Mouse (Mus musculus) hindbrain, embryonic 12.5 days (tissue): ENCODE results near the gene Mxd3. TPM values are rescaled to one million over a fixed set of nuclear protein-coding genes. Genes with fewer than 3 reads are reported as not detected.

Experiments
- ATAC-seq: fragments of 200-750 bp; cut with Nextera tagmentation; 2 replicates; pipeline ENCODE4 v1.8.0; 2017; ENCODE audit warnings: moderate TSS enrichment; ENCODE audit not compliant: low FRiP score
- H3K27ac ChIP-seq: fragments of 300-500 bp; sonication (generic); 2 replicates; pipeline ENCODE4 v1.5.1; 2016; ENCODE audit warnings: mild to moderate bottlenecking
- H3K27me3 ChIP-seq: fragments of 300-500 bp; sonication (generic); 2 replicates; pipeline ENCODE4 v1.6.1; 2016; ENCODE audit warnings: mild to moderate bottlenecking
- H3K36me3 ChIP-seq: fragments of 300-500 bp; sonication (generic); 2 replicates; pipeline ENCODE4 v1.6.1; 2016; ENCODE audit warnings: mild to moderate bottlenecking
- H3K4me1 ChIP-seq: fragments of 300-500 bp; sonication (generic); 2 replicates; pipeline ENCODE4 v1.6.1; 2016
- H3K4me2 ChIP-seq: fragments of 300-500 bp; sonication (generic); replicated peaks from 2 replicates; pipeline ENCODE4 v1.6.1; 2016; ENCODE audit warnings: mild to moderate bottlenecking
- H3K4me3 ChIP-seq: fragments of 300-500 bp; sonication (generic); 2 replicates; pipeline ENCODE4 v1.5.1; 2016; ENCODE audit warnings: mild to moderate bottlenecking
- H3K9ac ChIP-seq: fragments of 300-500 bp; sonication (generic); 2 replicates; pipeline ENCODE4 v1.6.1; 2016; ENCODE audit warnings: mild to moderate bottlenecking, moderate library complexity
- H3K9me3 ChIP-seq: fragments of 300-500 bp; sonication (generic); replicated peaks from 2 replicates; pipeline ENCODE4 v1.6.1; 2016; ENCODE audit warnings: mild to moderate bottlenecking
- WGBS: fragments of 180-500 bp; shearing (Covaris S2); methylation state at CpG from one replicate; pipeline ENCODE4 v1.1.7; 2016; 5-methylcytosine and 5-hydroxymethylcytosine counted together
- polyA plus RNA-seq: library from polyadenylated mRNA; unstranded; fragments of >200 nt; fragmentation: Nextera tagmentation; extraction: Ambion mirVana; gene quantifications from 2 replicates; pipeline ENCODE4 v1.2.1, GENCODE M21; 2016

Gene Mxd3
- polyA plus RNA-seq, 1 experiment from 2014 or later: 24.3 TPM

DNA sequence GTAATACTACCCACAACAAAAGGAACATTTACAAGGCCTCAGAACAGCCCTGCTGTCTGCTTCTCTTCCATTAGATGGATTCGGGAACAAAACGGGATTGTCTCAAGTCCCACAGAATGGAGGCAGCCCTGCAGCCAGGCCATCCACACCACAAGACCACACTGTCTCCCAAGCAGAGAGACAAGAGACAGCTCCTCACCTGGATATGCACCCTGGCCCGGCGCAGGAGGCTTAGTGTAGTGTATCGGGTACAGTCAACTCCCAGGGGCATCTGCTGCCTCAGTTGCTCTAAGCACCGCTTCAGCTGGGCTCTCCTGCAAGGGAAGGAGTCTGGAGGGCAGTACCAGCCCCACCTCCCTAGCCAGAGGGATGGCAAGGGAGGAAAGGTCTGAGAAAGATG is 1.5 kb downstream of the Mxd3 start:
- Histone ChIP-seq H3K9ac (peak overlapping the region; percentile 74), H3K9me3 (no peaks in the 10 kb centered on the region), H3K4me2 (peak overlapping the region; percentile 92), H3K4me1 (peaks cover 43% of the 10 kb centered on the region), H3K4me3 (peak overlapping the region; percentile 74), H3K27ac (no peak overlapping the region), H3K36me3 (peaks cover 28% of the 10 kb centered on the region), H3K27me3 (no peaks in the 10 kb centered on the region)
- WGBS: 80% methylated on average over 6 of the region's 6 CpGs
- no peak for ATAC-seq

DNA sequence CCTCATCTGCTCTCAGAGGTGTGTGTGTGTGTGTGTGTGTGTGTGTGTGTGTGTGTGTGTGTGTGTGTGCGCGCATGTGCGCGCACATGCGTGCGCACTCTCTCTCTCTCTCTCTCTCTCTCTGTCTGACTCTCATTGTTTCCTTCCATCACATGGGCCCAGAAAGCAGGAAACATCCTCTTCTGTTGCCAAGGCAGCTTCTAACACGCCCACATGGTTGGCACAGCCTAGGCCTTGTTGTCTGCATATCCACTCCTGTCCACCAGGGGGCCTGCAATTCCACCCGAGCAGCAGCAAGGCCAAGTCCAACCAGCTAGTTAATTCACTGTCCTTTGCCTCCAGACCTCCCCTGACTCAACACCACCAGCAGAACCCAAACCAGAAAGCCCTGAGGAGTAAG is 2.0 kb downstream of the Mxd3 start:
- 33% methylated on average over 3 of the region's 8 CpGs for WGBS
- Histone ChIP-seq H3K4me2 (peak overlapping the region; percentile 92), H3K27ac (0 out of 2 replicates have a peak overlapping the region, but pooled peaks have one; percentile 35), H3K9ac (no peak overlapping the region), H3K9me3 (no peaks in the 10 kb centered on the region), H3K36me3 (peaks cover 31% of the 10 kb centered on the region), H3K4me3 (no peak overlapping the region), H3K4me1 (peaks cover 48% of the 10 kb centered on the region), H3K27me3 (no peaks in the 10 kb centered on the region)
- 0 out of 2 replicates have a peak, but pooled peaks have one; percentile 5 for ATAC-seq

DNA sequence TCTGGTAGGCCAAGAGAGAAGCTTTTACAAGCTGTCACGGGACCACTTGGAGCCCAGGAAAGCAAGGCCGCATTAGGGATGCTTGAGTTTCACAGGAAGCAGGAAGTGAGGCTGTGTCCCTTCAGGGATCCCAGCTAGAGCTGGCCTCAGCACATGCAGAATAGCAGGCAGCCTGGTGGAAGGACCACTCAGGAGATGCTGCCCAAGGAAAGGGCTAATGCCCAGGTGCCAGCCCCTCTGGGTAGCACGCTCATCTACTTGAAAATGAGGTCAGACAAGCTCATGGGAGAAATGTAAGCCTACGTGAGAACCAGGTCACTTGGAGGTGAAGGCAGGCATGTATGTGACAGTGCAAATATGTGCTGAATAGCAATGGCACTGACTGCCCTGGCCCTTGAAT is 2.5 kb downstream of the Mxd3 start:
- H3K4me3 ChIP-seq: no peak overlapping the region
- no peak for ATAC-seq
- H3K4me1 ChIP-seq: peaks cover 50% of the 10 kb centered on the region
- 57% methylated on average over 4 of the region's 4 CpGs for WGBS
- H3K27me3 ChIP-seq: no peaks in the 10 kb centered on the region
- H3K4me2 ChIP-seq: peak overlapping the region; percentile 17; the same call in 1 of the 2 replicates
- no peak overlapping the region for H3K9ac ChIP-seq
- H3K9me3 ChIP-seq: no peaks in the 10 kb centered on the region
- H3K27ac ChIP-seq: peak overlapping the region; percentile 31
- peaks cover 31% of the 10 kb centered on the region for H3K36me3 ChIP-seq

DNA sequence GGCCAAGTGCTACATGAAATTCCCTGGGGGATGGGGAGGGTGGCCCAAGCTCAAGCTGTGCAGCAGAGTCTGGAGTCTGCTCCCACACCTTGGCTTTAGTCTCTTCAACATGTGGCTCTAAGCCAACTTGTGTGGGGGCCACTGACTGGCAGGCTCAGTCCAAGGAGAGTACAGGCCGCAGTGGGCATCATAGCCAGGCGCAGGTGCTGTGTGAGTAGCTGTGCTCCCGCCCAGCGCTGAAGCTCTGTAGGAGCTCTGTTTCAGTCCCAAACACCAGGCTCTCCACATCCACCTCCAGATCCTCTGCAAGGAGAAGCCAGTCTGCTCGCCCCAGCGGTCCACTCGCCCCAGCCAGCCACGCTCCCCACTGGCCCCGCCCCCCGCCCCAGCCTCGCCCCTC is 4.0 kb downstream of the Mxd3 start:
- Histone ChIP-seq H3K4me3 (no peak overlapping the region), H3K4me2 (no peak overlapping the region), H3K27ac (no peak overlapping the region), H3K9ac (no peak overlapping the region), H3K36me3 (peaks cover 31% of the 10 kb centered on the region), H3K27me3 (no peaks in the 10 kb centered on the region), H3K9me3 (no peaks in the 10 kb centered on the region), H3K4me1 (peaks cover 53% of the 10 kb centered on the region)
- no peak for ATAC-seq
- 82% methylated on average over 11 of the region's 11 CpGs for WGBS

DNA sequence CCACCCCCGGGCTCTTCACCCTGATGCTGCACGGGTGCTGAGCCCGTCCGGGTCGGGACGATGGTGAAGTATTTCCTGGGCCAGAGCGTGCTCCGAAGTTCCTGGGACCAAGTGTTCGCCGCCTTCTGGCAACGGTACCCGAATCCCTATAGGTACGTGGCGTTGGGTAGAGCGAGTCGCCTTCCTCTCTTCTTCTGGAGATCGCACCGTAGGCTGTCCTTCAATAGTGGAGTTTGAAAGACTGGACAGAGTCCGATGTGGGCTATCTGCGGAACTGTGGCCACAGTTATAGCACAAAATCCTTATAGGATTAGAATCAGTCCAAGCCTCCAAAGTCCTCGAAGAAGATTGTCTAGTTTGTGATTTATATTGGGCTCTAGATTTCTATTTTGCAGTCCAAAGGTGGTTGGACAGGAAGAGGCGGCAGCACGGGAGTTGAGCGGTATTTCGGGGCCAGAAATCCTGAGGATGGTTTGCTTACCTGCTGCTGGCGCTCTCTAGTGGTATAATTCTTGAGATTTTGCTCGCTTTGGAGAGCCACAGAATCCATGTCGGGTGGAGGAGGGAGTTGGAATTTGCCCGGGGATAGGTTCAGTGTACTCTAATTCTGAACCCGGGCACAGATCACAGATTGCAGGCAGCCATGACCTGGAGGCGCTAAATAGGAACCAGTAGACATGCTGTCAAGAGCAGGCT is 7.3 kb downstream of the Mxd3 start:
- no peaks in the 10 kb centered on the region for H3K27me3 ChIP-seq
- H3K9ac ChIP-seq: peak overlapping the region; percentile 95
- no peak for ATAC-seq
- peak overlapping the region; percentile 81 for H3K4me2 ChIP-seq
- H3K4me1 ChIP-seq: peaks cover 33% of the 10 kb centered on the region
- H3K27ac ChIP-seq: peak overlapping the region; percentile 80
- 2% methylated on average over 31 of the region's 31 CpGs for WGBS
- H3K9me3 ChIP-seq: no peaks in the 10 kb centered on the region
- H3K36me3 ChIP-seq: peaks cover 49% of the 10 kb centered on the region
- peak overlapping the region; percentile 95 for H3K4me3 ChIP-seq

DNA sequence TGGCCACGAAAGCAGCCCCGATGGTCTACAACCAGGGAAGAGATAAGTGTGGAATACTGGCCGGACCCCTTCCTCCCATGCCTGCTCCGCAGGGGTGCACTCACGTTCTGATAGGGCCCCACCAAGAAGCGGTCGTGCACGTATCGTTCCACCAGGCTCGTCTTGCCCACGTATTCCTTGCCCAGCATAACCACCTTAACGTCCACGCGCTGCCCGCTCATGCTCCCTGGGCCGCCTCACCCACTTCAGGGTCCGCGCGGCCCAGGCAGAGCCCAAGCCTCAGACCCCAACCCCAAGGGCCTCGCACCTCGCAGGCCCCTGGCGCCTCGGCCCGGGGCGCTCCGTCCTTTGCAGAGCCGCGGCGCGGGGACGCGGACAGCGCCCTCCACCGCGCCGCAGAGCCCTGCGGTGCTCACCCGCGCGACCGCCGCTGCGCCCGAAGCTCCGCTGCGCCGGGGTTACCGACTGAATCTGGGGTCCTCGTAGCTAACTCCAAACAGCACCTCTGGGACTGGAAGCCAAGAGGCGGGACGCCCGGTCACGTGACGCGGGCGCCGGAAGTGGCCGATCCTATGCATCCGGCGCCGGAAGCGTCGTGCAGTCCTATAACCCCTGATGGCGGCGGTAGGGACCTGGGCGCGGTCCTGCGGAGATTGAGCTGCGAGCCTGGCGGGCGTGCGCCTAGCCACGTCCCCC is 8.0 kb downstream of the Mxd3 start, which contains the start of gene Rab24:
Rab24 (minus strand) TSS at position 513 of the 696 bp plus-strand sequence.
- Histone ChIP-seq H3K36me3 (peaks cover 54% of the 10 kb centered on the region), H3K4me1 (peaks cover 30% of the 10 kb centered on the region)
- WGBS: under 1% methylated on average over 73 of the region's 73 CpGs

DNA sequence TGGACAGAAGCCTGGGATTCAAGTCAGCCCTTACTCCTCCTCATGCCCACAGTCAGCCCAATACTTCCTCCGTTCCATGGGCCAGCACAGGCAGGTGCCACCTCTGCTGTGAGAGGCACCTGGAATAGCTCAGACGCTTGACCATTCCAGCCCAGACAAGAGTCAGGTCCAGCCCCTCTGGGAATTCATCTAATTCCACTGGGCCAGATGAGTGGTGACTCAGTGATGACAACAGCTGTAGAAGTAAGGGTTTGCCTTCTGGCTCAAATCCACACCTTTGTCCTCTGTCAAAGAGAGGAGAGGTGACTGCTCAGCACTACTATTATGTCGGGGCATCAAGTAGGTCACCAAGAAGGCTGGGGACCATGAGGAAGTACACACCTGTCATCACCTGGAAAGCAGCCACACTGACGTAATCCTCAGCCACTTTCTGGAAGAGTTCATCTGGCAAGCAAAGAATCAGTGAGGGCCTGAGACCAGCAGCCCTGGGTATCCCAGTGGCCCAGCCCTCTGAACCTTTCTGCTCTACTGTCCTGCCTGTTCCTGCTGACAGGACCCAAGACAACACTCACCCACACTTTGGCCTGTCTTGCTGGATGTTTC is 9.6 kb downstream of the Mxd3 start, which contains the start of gene Prelid1:
Prelid1 (plus strand) TSS at position 570 of the 603 bp plus-strand sequence.
- H3K9ac ChIP-seq: peak within 1 kb of the TSS; percentile 95
- peak within 1 kb of the TSS; percentile 95 for H3K4me3 ChIP-seq
- WGBS: 84% methylated on average over 4 of the region's 4 CpGs
- H3K9me3 ChIP-seq: no peaks in the 10 kb centered on the region
- H3K4me2 ChIP-seq: peak within 1 kb of the TSS; percentile 81
- H3K27me3 ChIP-seq: no peaks in the 10 kb centered on the region
- H3K4me1 ChIP-seq: peaks cover 30% of the 10 kb centered on the region
- H3K27ac ChIP-seq: no peak within 1 kb of the TSS
- ATAC-seq: no peak
- peaks cover 55% of the 10 kb centered on the region for H3K36me3 ChIP-seq

More for the DNA sequence above, 8.0 kb downstream of the Mxd3 start, which contains the start of gene Rab24:
- H3K9ac ChIP-seq: peak within 1 kb of the TSS; percentile 95
- peak within 1 kb of the TSS; percentile 81 for H3K4me2 ChIP-seq
- ATAC-seq: peak; percentile 95
- peak within 1 kb of the TSS; percentile 80 for H3K27ac ChIP-seq
- H3K4me3 ChIP-seq: peak within 1 kb of the TSS; percentile 95
- H3K9me3 ChIP-seq: no peaks in the 10 kb centered on the region
- H3K27me3 ChIP-seq: no peaks in the 10 kb centered on the region

DNA sequence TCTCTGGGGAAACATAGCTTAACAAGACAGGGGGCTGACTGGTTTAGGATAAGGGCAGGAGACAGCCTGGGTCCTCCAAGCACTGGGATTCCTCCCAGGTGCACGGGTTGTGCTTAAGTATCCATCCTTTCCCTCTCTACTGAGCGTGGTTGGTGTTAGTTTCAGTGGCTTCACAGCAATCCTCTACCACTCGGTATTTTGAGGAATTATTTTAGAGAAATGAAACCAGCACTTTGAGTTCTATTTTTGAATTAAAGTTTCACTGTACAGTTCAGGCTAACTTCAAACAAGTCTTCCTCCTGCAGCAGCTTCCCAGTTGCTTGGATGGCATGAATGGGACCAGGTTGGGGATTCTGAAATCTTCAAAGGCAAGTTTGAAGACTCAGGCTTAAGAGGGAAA is 11.3 kb downstream of the Mxd3 start:
- ATAC-seq: no peak
- Histone ChIP-seq H3K4me2 (no peak overlapping the region), H3K27ac (no peak overlapping the region), H3K9me3 (no peaks in the 10 kb centered on the region), H3K27me3 (no peaks in the 10 kb centered on the region), H3K36me3 (peaks cover 58% of the 10 kb centered on the region), H3K4me1 (peaks cover 23% of the 10 kb centered on the region), H3K4me3 (no peak overlapping the region), H3K9ac (no peak overlapping the region)
- WGBS: 94% methylated on average over 3 of the region's 3 CpGs

DNA sequence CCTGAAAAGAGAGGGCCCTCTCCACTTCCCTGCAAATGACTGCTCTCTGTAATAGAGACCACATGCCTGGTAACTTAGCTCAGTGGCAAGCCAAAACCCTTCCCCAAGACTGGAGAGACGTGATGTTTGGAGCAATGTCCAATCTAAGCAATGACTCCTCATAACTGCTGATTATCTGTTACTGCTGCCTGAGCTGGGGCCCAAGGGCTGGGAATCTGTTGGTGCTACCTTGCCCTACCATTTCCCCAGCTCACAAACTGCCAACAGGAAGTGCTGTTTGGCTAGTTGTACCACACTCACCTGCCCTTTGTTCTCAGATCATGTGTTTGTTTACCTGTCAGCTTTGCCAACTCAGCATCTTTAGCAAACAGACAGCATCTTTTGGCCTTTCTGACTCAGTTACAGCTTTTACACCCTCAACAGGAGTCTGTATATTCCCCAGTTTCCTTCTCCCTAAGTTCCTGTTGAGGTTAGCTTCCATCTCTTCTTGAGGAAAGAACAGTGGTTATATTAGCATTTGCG is 14.7 kb downstream of the Mxd3 start:
- WGBS: 88% methylated on average over 2 of the region's 2 CpGs
- ATAC-seq: no peak
- H3K4me1 ChIP-seq: no peaks in the 10 kb centered on the region

DNA sequence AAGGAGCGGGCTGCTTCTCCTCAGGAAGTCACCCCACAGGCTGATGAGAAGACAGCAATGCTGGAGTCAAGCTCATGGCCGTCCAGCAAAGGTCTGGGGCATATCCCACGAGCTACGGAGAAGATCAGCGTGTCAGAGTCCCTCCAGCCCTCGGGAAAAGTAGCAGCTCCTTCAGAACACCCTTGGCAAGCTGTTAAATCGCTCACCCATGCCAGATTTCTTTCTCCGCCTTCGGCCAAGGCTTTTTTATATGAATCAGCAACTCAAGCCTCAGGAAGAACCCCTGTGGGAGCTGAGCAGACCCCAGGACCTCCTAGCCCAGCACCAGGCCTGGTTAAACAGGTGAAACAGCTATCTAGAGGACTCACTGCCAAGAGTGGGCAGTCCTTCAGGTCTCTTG is 16.6 kb downstream of the Mxd3 start:
- no peaks in the 10 kb centered on the region for H3K27me3 ChIP-seq
- ATAC-seq: no peak
- H3K4me2 ChIP-seq: no peak overlapping the region
- no peak overlapping the region for H3K4me3 ChIP-seq
- no peaks in the 10 kb centered on the region for H3K4me1 ChIP-seq
- H3K27ac ChIP-seq: no peak overlapping the region
- 94% methylated on average over 9 of the region's 9 CpGs for WGBS
- H3K9me3 ChIP-seq: no peaks in the 10 kb centered on the region
- H3K9ac ChIP-seq: no peak overlapping the region
- H3K36me3 ChIP-seq: peaks cover 80% of the 10 kb centered on the region

More for the DNA sequence above, 14.7 kb downstream of the Mxd3 start:
- Histone ChIP-seq H3K4me3 (no peak overlapping the region), H3K4me2 (no peak overlapping the region), H3K27ac (no peak overlapping the region; the same call in 1 of the 2 replicates), H3K27me3 (no peaks in the 10 kb centered on the region), H3K9ac (no peak overlapping the region), H3K36me3 (peaks cover 82% of the 10 kb centered on the region), H3K9me3 (no peaks in the 10 kb centered on the region)

DNA sequence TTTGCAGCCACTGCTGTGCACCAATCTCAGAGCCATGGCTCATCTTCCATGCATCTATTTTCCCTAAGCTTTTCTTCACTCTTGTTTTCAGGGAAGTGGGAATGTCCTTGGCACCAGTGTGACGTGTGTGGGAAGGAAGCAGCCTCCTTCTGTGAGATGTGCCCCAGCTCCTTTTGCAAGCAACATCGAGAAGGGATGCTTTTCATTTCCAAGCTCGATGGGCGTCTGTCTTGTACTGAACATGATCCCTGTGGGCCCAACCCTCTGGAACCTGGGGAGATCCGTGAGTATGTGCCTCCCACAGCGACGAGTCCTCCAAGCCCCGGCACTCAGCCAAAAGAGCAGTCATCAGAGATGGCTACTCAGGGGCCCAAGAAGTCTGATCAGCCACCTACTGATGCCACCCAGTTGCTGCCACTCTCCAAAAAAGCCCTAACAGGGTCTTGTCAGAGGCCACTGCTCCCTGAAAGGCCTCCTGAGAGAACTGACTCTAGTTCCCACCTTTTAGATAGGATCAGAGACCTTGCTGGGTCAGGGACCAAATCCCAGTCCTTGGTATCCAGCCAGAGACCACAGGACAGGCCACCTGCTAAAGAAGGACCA is 17.5 kb downstream of the Mxd3 start:
- WGBS: 91% methylated on average over 8 of the region's 8 CpGs
- no peak overlapping the region for H3K4me3 ChIP-seq
- no peak for ATAC-seq
- no peaks in the 10 kb centered on the region for H3K27me3 ChIP-seq
- no peak overlapping the region for H3K27ac ChIP-seq
- peaks cover 84% of the 10 kb centered on the region for H3K36me3 ChIP-seq
- no peaks in the 10 kb centered on the region for H3K4me1 ChIP-seq
- no peak overlapping the region for H3K9ac ChIP-seq
- H3K4me2 ChIP-seq: no peak overlapping the region
- no peaks in the 10 kb centered on the region for H3K9me3 ChIP-seq

DNA sequence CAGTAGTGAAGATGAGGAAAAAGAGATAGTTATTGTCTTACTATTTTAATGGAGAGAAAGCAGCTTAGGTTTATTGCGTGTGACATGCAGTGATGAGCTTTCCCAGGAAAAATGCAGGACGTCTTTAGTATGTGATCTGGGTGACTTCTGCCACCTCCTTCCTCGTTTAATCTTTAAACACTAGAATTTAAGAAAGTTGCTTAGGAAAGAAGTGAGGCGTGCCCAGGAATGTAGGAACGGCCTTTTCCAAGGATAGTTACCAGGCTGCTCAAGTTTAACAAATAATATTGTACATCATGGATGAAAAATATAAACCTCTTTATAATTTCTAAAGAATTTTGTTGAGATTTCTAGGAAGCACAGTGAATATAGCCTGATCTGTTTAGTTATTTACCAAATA is 28.7 kb downstream of the Mxd3 start:
- WGBS: 90% methylated on average over 5 of the region's 5 CpGs
- Histone ChIP-seq H3K9ac (no peak overlapping the region), H3K36me3 (peaks cover 77% of the 10 kb centered on the region), H3K27me3 (no peaks in the 10 kb centered on the region), H3K9me3 (no peaks in the 10 kb centered on the region), H3K27ac (no peak overlapping the region), H3K4me2 (no peak overlapping the region), H3K4me3 (no peak overlapping the region), H3K4me1 (no peaks in the 10 kb centered on the region)
- ATAC-seq: no peak
